Mouse (Mus musculus) lung, embryonic 15.5 days (tissue): ENCODE measurements around the gene Gnb1. TPM values are rescaled to one million over a fixed set of nuclear protein-coding genes. Genes with fewer than 3 reads are reported as not detected.
"Not testable (repeated sequence)": the region's sequence is repeated elsewhere in the genome, so short reads cannot be mapped to it uniquely, and the experiment has no call there.

Source experiments
- ATAC-seq: fragments of 200-750 bp; cut with Nextera tagmentation; 2 replicates; pipeline ENCODE4 v1.8.0; 2017; ENCODE audit warnings: moderate number of reproducible peaks, borderline replicate concordance; ENCODE audit not compliant: low FRiP score, low TSS enrichment; ENCODE audit errors: extremely low read depth
- H3K27ac ChIP-seq: fragments of 300-500 bp; sonication (generic); 2 replicates; pipeline ENCODE4 v1.5.1; 2015; ENCODE audit warnings: moderate library complexity, mild to moderate bottlenecking, inconsistent platforms
- H3K27me3 ChIP-seq: fragments of 300-500 bp; sonication (generic); 2 replicates; pipeline ENCODE4 v1.6.1; 2015; ENCODE audit warnings: inconsistent platforms
- H3K36me3 ChIP-seq: fragments of 300-500 bp; sonication (generic); 2 replicates; pipeline ENCODE4 v1.6.1; 2015; ENCODE audit warnings: inconsistent platforms
- H3K4me1 ChIP-seq: fragments of 300-500 bp; sonication (generic); 2 replicates; pipeline ENCODE4 v1.6.1; 2015; ENCODE audit warnings: inconsistent platforms
- H3K4me2 ChIP-seq: fragments of 300-500 bp; sonication (generic); 2 replicates; pipeline ENCODE4 v1.6.1; 2015; ENCODE audit warnings: inconsistent platforms, mild to moderate bottlenecking, moderate library complexity
- H3K4me3 ChIP-seq: fragments of 300-500 bp; sonication (generic); 2 replicates; pipeline ENCODE4 v1.5.1; 2015; ENCODE audit warnings: mild to moderate bottlenecking, inconsistent platforms
- H3K9ac ChIP-seq: fragments of 300-500 bp; sonication (generic); 2 replicates; pipeline ENCODE4 v1.6.1; 2015; ENCODE audit warnings: inconsistent platforms
- H3K9me3 ChIP-seq: fragments of 300-500 bp; sonication (generic); 2 replicates; pipeline ENCODE4 v1.6.1; 2016; ENCODE audit warnings: inconsistent platforms
- WGBS: fragments of 180-500 bp; shearing (Covaris S2); methylation state at CpG from one replicate; pipeline ENCODE4 v1.1.7; 2015; 5-methylcytosine and 5-hydroxymethylcytosine counted together
- polyA plus RNA-seq: library from polyadenylated mRNA; unstranded; fragments of >200 nt; fragmentation: Nextera tagmentation; extraction: Ambion mirVana; gene quantifications from 2 replicates; pipeline ENCODE4 v1.2.1, GENCODE M21; 2015

Gene Gnb1
- polyA plus RNA-seq, 1 experiment from 2014 or later = 527 TPM

DNA sequence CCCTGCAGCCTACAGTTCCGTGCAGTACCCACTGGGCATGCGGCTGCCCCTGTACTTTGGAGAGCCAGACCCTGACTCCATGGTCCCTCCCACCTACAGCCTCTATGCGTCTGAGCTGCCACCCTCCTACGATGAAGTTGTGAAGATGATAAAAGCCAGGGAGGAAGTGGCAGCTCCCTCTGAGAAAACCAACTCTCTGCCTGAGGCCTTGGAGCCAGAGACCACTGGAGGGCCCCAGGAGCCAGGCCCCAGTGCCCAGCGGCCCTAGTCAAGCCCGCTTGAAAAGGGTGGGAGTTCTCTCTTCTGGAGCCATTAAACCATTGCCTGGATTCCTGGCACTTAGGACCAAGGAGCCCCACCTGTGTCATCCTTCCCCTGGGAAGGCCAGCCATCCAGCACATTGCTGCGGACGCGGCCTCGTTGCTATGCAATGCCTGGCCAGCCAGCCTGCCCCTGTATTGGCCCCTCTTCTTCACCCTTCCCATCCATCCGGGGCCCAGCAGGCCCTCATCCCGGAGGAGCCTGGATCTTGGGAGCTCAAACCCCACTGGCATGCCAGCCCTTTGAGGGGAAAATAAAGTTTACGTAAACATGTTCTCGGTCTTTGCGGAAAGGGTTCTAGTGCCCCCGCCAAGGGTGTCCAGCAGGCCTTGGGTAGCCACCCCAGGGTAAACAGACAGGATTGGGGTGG, 20.8 kb upstream of the Gnb1 start:
- H3K27me3 ChIP-seq = no peaks in the 10 kb centered on the region
- H3K4me1 ChIP-seq = peaks cover 8% of the 10 kb centered on the region; the same call in 1 of the 2 replicates
- H3K9me3 ChIP-seq = no peaks in the 10 kb centered on the region
- H3K27ac ChIP-seq = no peak overlapping the region
- no peaks in the 10 kb centered on the region for H3K36me3 ChIP-seq
- no peak overlapping the region for H3K4me2 ChIP-seq
- H3K9ac ChIP-seq = no peak overlapping the region
- H3K4me3 ChIP-seq = no peak overlapping the region
- ATAC-seq = no peak
- 75% methylated on average over 16 of the region's 16 CpGs for WGBS

GRCm38 (mm10) chr4:155470997-155471396, 20.2 kb upstream of the Gnb1 start:
- no peak for ATAC-seq
- Histone ChIP-seq H3K36me3 (no peaks in the 10 kb centered on the region), H3K4me1 (peaks cover 8% of the 10 kb centered on the region; the same call in 1 of the 2 replicates), H3K9me3 (no peaks in the 10 kb centered on the region), H3K4me3 (no peak overlapping the region), H3K9ac (no peak overlapping the region), H3K27me3 (no peaks in the 10 kb centered on the region), H3K27ac (no peak overlapping the region), H3K4me2 (no peak overlapping the region)
- 74% methylated on average over 7 of the region's 7 CpGs for WGBS

DNA sequence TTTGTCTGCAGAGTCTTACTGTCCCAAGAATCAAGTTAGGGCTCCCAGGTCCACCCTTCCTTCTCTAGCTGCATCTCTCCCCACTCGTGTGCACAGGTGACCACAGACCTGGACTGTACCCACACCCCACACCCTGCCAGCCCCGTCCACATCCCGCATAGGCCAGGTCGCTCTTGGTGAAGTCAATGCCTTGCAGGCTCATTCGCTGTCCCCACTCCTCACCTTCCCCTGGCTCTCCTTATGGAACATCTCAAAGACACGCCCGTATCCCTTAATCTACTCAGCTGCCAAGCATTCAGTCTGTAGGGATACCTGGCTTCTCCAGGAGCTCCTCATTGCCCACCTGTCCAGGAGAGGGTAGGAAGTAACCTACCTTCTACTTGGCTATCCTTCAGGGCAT, 19.8 kb upstream of the Gnb1 start:
- no peak overlapping the region for H3K4me3 ChIP-seq
- ATAC-seq = no peak
- 86% methylated on average over 7 of the region's 7 CpGs for WGBS

GRCm38 (mm10) chr4:155472716-155473290, 18.4 kb upstream of the Gnb1 start:
- 64% methylated on average over 3 of the region's 3 CpGs for WGBS

More for the DNA sequence above, 19.8 kb upstream of the Gnb1 start:
- no peaks in the 10 kb centered on the region for H3K27me3 ChIP-seq
- no peaks in the 10 kb centered on the region for H3K9me3 ChIP-seq
- no peaks in the 10 kb centered on the region for H3K36me3 ChIP-seq
- no peak overlapping the region for H3K4me2 ChIP-seq
- H3K9ac ChIP-seq = no peak overlapping the region
- no peak overlapping the region for H3K27ac ChIP-seq
- peaks cover 8% of the 10 kb centered on the region; the same call in 1 of the 2 replicates for H3K4me1 ChIP-seq

DNA sequence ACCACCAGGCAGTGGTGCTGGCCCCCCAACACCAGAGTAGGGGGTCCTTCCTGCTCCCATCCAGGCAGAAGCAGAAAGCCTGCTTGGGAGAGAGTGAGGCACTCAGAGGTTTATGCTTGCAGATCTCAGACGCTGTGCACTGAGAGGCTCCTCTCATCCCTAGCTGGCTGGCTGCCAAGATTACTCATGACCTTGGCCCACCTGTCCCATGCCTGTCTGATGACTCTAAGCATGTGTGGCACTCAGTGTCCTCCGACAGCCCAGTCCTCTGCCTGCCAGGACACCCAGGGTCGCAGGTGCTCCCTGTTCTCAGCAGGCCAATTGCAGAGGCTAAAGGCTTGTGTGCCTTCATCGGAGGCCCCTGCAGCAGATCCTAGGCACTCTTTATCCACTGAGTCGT, 17.8 kb upstream of the Gnb1 start:
- H3K4me2 ChIP-seq = no peak overlapping the region
- no peak overlapping the region for H3K9ac ChIP-seq
- no peaks in the 10 kb centered on the region for H3K9me3 ChIP-seq
- H3K27me3 ChIP-seq = no peaks in the 10 kb centered on the region
- H3K27ac ChIP-seq = no peak overlapping the region
- H3K4me1 ChIP-seq = peaks cover 8% of the 10 kb centered on the region; the same call in 1 of the 2 replicates
- no peak overlapping the region for H3K4me3 ChIP-seq
- H3K36me3 ChIP-seq = no peaks in the 10 kb centered on the region
- ATAC-seq = no peak
- WGBS = 41% methylated on average over 5 of the region's 5 CpGs

More at GRCm38 (mm10) chr4:155472716-155473290, 18.4 kb upstream of the Gnb1 start:
- Histone ChIP-seq H3K4me2 (no peak overlapping the region), H3K4me1 (peaks cover 8% of the 10 kb centered on the region; the same call in 1 of the 2 replicates), H3K27ac (no peak overlapping the region), H3K4me3 (no peak overlapping the region), H3K9ac (no peak overlapping the region), H3K9me3 (no peaks in the 10 kb centered on the region), H3K27me3 (no peaks in the 10 kb centered on the region), H3K36me3 (no peaks in the 10 kb centered on the region)
- ATAC-seq = no peak

GRCm38 (mm10) chr4:155473796-155474195, 17.4 kb upstream of the Gnb1 start:
- H3K36me3 ChIP-seq, H3K4me1 ChIP-seq, H3K4me3 ChIP-seq, H3K9ac ChIP-seq, H3K9me3 ChIP-seq, H3K27me3 ChIP-seq, H3K4me2 ChIP-seq, ATAC-seq, H3K27ac ChIP-seq: not testable (repeated sequence)
- 66% methylated on average over 2 of the region's 2 CpGs for WGBS

DNA sequence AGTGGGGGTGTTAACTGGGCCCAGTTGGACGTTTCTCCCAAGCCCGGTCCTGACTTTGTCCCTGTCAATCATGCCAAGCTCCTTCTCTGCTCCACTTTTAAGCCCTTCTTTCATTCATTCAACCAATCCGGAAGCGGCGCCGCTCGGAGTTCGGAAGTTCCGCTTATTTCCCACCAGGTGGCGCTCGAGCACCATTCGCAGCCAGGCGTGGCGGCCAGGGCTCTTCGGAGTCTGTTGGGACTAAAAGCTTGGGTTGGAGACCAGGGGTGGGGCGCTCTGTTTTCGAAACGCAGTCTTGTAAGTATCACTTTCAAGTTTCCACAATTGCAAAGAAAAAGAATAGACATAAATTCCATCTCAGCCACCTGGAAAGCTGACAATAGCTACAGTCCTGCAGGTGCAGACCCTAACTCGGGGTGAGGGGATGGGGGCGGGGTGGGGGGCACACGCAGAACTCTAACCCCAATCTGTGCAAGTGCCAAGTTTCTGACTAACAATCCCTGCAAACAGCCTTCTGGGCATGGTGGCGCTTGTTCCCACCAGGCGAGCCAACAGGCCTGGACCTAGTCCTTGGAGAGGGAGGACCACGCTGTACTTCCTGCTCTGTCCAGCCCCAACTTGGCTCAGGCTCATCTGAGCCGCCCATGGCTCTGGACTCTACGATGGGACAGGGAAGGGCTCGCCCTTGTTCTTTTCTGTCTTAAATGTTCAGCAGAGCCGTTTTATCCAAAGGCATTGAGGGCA, 9.6 kb upstream of the Gnb1 start:
- Histone ChIP-seq H3K4me1 (peaks cover 9% of the 10 kb centered on the region), H3K36me3 (no peaks in the 10 kb centered on the region), H3K9ac (no peak overlapping the region; the same call in 1 of the 2 replicates), H3K4me2 (peak overlapping the region; percentile 57), H3K27me3 (no peaks in the 10 kb centered on the region), H3K4me3 (peak overlapping the region; percentile 30), H3K27ac (peak overlapping the region; percentile 53; the same call in 1 of the 2 replicates), H3K9me3 (no peaks in the 10 kb centered on the region)
- ATAC-seq = peak; percentile 70
- 19% methylated on average over 28 of the region's 28 CpGs for WGBS

GRCm38 (mm10) chr4:155482125-155482480, 9.1 kb upstream of the Gnb1 start:
- H3K4me2 ChIP-seq = peak overlapping the region; percentile 57
- H3K4me3 ChIP-seq = 0 out of 2 replicates have a peak overlapping the region, but pooled peaks have one; percentile 30

DNA sequence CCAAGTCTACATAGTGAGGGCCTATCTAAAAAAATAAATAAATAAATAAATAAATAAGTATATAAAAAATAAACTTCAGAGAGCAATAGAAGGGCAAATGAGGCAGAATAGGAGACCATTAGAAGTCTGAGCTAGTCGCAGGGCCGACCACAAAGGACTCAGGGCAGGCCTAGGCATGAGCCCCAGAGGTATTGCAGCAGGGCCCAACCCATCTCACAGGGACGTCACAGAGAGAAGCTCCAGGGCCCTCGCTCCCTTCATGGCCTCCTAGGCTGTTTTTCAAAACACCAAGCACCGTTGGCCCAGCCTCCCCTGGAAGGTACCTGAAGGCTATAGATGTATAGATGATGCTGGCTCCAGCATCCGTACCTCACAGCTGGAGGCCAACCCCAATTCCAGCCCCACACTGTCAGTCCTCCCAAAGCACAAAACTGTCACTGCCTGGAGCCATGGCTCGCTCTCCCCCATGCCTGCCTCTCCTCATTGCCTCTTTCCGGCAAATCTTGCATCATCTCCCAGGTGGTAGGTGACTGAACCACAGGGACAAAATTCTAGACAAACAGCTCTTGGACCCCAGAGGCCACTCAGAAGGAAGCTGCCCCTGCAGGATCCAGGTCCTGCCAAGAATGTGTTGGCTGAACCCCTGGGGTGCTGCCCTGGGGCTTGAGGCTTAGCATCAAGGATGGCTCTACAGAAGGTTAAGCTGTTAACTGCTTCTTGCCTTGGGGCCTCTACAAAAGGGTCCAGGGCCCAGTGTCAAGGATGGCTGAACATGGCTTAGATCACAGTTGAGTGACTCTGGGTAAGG, 8.2 kb upstream of the Gnb1 start:
- Histone ChIP-seq H3K9ac (no peak overlapping the region), H3K4me1 (peaks cover 21% of the 10 kb centered on the region), H3K27ac (no peak overlapping the region), H3K4me3 (no peak overlapping the region), H3K27me3 (no peaks in the 10 kb centered on the region), H3K9me3 (no peaks in the 10 kb centered on the region), H3K36me3 (no peaks in the 10 kb centered on the region), H3K4me2 (no peak overlapping the region)
- whole genome bisulfite sequencing = 79% methylated on average over 8 of the region's 8 CpGs
- no peak for ATAC-seq

More at GRCm38 (mm10) chr4:155482125-155482480, 9.1 kb upstream of the Gnb1 start:
- no peak for ATAC-seq
- Histone ChIP-seq H3K36me3 (no peaks in the 10 kb centered on the region), H3K27me3 (no peaks in the 10 kb centered on the region), H3K27ac (peak overlapping the region; percentile 53; the same call in 1 of the 2 replicates), H3K4me1 (peaks cover 13% of the 10 kb centered on the region), H3K9me3 (no peaks in the 10 kb centered on the region), H3K9ac (no peak overlapping the region)
- 91% methylated on average over 6 of the region's 6 CpGs for WGBS

GRCm38 (mm10) chr4:155485521-155485920, 5.6 kb upstream of the Gnb1 start:
- no peak for ATAC-seq
- no peaks in the 10 kb centered on the region for H3K27me3 ChIP-seq
- no peaks in the 10 kb centered on the region for H3K9me3 ChIP-seq
- H3K9ac ChIP-seq = no peak overlapping the region
- 63% methylated on average over 3 of the region's 3 CpGs for WGBS
- H3K4me1 ChIP-seq = peaks cover 47% of the 10 kb centered on the region
- no peak overlapping the region for H3K4me2 ChIP-seq
- no peak overlapping the region for H3K27ac ChIP-seq
- H3K36me3 ChIP-seq = no peaks in the 10 kb centered on the region
- H3K4me3 ChIP-seq = no peak overlapping the region

DNA sequence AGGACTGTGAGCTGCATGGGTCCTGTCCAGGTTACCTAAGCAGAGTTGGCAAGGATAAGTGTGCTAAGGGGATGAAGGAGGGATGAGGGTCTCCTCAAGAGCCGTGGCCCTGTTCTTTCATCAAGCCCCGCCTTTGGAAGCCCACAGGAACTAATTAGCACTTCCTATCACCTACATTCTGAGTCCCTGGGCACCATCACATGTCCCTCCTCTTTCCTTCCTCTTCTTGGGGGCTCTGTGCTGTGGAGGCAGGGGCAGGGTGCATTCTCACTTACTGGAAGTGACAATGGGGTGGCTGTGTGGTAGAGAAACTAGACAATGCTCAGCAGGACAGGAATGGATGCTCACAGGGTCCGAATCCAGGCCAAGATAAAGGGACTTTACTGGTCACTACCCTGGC, 3.4 kb upstream of the Gnb1 start:
- no peak overlapping the region for H3K9ac ChIP-seq
- 19% methylated on average over 3 of the region's 3 CpGs for WGBS

More for the DNA sequence above, 3.4 kb upstream of the Gnb1 start:
- H3K4me3 ChIP-seq = no peak overlapping the region
- H3K4me1 ChIP-seq = peaks cover 44% of the 10 kb centered on the region
- no peak for ATAC-seq
- H3K9me3 ChIP-seq = no peaks in the 10 kb centered on the region
- peak overlapping the region; percentile 96 for H3K27ac ChIP-seq
- H3K4me2 ChIP-seq = peak overlapping the region; percentile 34; the same call in 1 of the 2 replicates
- no peaks in the 10 kb centered on the region for H3K27me3 ChIP-seq
- no peaks in the 10 kb centered on the region for H3K36me3 ChIP-seq
